Mouse (Mus musculus) forebrain, embryonic 14.5 days (tissue): ENCODE data around the gene Pcbp2. TPM values are rescaled to one million over a fixed set of nuclear protein-coding genes. Genes with fewer than 3 reads are reported as not detected.
A peak's percentile ranks its signal among the peaks of the same experiment; 100 is the strongest.

Experiments
- ATAC-seq: fragments of 200-750 bp; cut with Nextera tagmentation; 2 replicates; pipeline ENCODE4 v1.8.0; 2017; ENCODE audit warnings: mild to moderate bottlenecking, moderate library complexity
- DNase-seq: peaks from one replicate; pipeline ENCODE4 v3.0.0-alpha.2; 2015; ENCODE audit warnings: low spot score
- H3K27ac ChIP-seq: fragments of 300-500 bp; sonication (generic); 2 replicates; pipeline ENCODE4 v1.5.1; 2014; ENCODE audit warnings: low read depth, mild to moderate bottlenecking, control low read depth, low read length, moderate library complexity
- H3K27me3 ChIP-seq: fragments of 300-500 bp; sonication (generic); replicated peaks from 2 replicates; pipeline ENCODE4 v1.6.1; 2014; ENCODE audit warnings: low read length, control low read depth, mixed read lengths; ENCODE audit not compliant: control insufficient read depth, insufficient read depth
- H3K36me3 ChIP-seq: fragments of 300-500 bp; sonication (generic); 2 replicates; pipeline ENCODE4 v1.6.1; 2014; ENCODE audit warnings: low read length, control low read depth; ENCODE audit not compliant: control insufficient read depth, insufficient read depth
- H3K4me1 ChIP-seq: fragments of 300-500 bp; sonication (generic); 2 replicates; pipeline ENCODE4 v1.6.1; 2014; ENCODE audit warnings: antibody characterized with exemption, low read length, control low read depth; ENCODE audit not compliant: control insufficient read depth, insufficient read depth
- H3K4me2 ChIP-seq: fragments of 300-500 bp; sonication (generic); 2 replicates; pipeline ENCODE4 v1.6.1; 2014; ENCODE audit warnings: mild to moderate bottlenecking, control low read depth, low read length
- H3K4me3 ChIP-seq: fragments of 300-500 bp; sonication (generic); 2 replicates; pipeline ENCODE4 v1.5.1; 2014; ENCODE audit warnings: low read depth, low read length, control low read depth
- H3K9ac ChIP-seq: fragments of 300-500 bp; sonication (generic); 2 replicates; pipeline ENCODE4 v1.6.1; 2014; ENCODE audit warnings: mild to moderate bottlenecking, low read length, control low read depth, moderate library complexity
- H3K9me3 ChIP-seq: fragments of 300-500 bp; sonication (generic); replicated peaks from 2 replicates; pipeline ENCODE4 v1.6.1; 2016; ENCODE audit warnings: low read length, control low read depth, mixed read lengths; ENCODE audit not compliant: control insufficient read depth
- WGBS: fragments of 180-500 bp; shearing (Covaris S2); extraction: QIAGEN DNeasy Blood & Tissue Kit; methylation state at CpG from one replicate; pipeline ENCODE4 v1.1.7; 2014; 5-methylcytosine and 5-hydroxymethylcytosine counted together
- polyA plus RNA-seq: library from polyadenylated mRNA; unstranded; fragments of >200 nt; fragmentation: Nextera tagmentation; extraction: Ambion mirVana; gene quantifications from 2 replicates; pipeline ENCODE4 v1.2.1, GENCODE M21; 2014

Pcbp2 gene
- polyA plus RNA-seq, 1 experiment from 2014 or later, result 226 TPM

DNA sequence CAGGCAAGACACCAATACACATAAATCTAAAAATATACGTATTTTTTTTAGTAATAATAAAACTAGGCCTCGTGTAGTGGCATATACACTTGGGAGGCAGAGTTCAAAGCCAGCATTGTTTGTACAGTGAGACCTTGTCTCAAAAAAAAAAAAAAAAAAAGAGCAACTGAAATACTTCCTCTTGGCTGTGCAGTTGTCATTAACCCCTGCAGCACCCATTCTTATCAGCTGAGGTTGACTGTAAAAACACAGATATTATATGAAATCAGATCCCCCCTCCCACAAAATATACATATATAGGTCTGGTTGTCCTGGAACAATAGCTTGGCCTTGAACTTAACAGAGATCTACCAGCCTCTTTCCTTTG is 36.1 kb downstream of the Pcbp2 start:
- no peak for ATAC-seq
- peaks cover 64% of the 10 kb centered on the region for H3K36me3 ChIP-seq
- H3K4me2 ChIP-seq, result no peak overlapping the region
- WGBS, result 61% methylated on average over 2 of the region's 2 CpGs
- DNase-seq, result no peak
- H3K9me3 ChIP-seq, result no peaks in the 10 kb centered on the region
- H3K4me3 ChIP-seq, result no peak overlapping the region
- H3K27me3 ChIP-seq, result no peaks in the 10 kb centered on the region
- H3K4me1 ChIP-seq, result peaks cover 15% of the 10 kb centered on the region
- no peak overlapping the region for H3K9ac ChIP-seq
- H3K27ac ChIP-seq, result no peak overlapping the region

DNA sequence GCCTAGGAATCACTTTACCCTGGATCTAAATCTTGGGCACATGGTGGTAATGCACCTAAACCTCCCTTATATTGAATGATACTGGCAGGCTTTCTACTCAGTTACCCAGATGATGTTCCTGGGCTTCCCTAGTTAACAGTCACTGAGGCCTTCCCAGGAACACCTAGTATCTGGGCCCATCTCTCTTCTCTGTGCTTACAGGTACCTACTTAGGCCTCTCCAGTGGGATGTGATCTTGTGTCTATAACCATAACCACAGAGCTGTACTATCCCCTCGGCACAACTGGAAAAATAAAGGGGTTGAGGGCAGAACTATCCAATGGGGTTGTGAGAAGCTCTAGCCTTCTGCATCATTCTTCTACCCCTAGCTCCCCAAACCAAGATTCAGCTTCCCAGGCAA is 36.5 kb downstream of the Pcbp2 start:
- ATAC-seq (no peak), DNase-seq (no peak)
- H3K4me2 ChIP-seq, result no peak overlapping the region
- no peak overlapping the region for H3K4me3 ChIP-seq
- no peaks in the 10 kb centered on the region for H3K27me3 ChIP-seq
- peaks cover 60% of the 10 kb centered on the region for H3K36me3 ChIP-seq
- H3K27ac ChIP-seq, result no peak overlapping the region
- H3K9ac ChIP-seq, result no peak overlapping the region
- no peaks in the 10 kb centered on the region for H3K9me3 ChIP-seq
- peaks cover 19% of the 10 kb centered on the region for H3K4me1 ChIP-seq
- WGBS, result 90% methylated on average over 1 of the region's 1 CpGs

- Histone ChIP-seq H3K9ac (no peak overlapping the region), H3K4me3 (no peak overlapping the region), H3K4me1 (peaks cover 24% of the 10 kb centered on the region), H3K36me3 (peaks cover 53% of the 10 kb centered on the region), H3K4me2 (no peak overlapping the region), H3K9me3 (no peaks in the 10 kb centered on the region), H3K27ac (no peak overlapping the region), H3K27me3 (no peaks in the 10 kb centered on the region)
- no peak for DNase-seq
- no peak for ATAC-seq
Observed at GRCm38 (mm10) chr15:102507561-102507960, 37.2 kb downstream of the Pcbp2 start.

- H3K4me2 ChIP-seq, result no peak overlapping the region
- DNase-seq (no peak), ATAC-seq (no peak)
- H3K36me3 ChIP-seq, result peaks cover 45% of the 10 kb centered on the region
- H3K4me3 ChIP-seq, result no peak overlapping the region
- H3K4me1 ChIP-seq, result peaks cover 24% of the 10 kb centered on the region
- H3K27me3 ChIP-seq, result no peaks in the 10 kb centered on the region
- H3K27ac ChIP-seq, result no peak overlapping the region
- H3K9ac ChIP-seq, result no peak overlapping the region
- 88% methylated on average over 3 of the region's 3 CpGs for WGBS
- no peaks in the 10 kb centered on the region for H3K9me3 ChIP-seq
Observed at GRCm38 (mm10) chr15:102508336-102508735, 38.0 kb downstream of the Pcbp2 start.

- H3K27me3 ChIP-seq, result no peaks in the 10 kb centered on the region
- H3K9me3 ChIP-seq, result no peaks in the 10 kb centered on the region
- ATAC-seq (peak; percentile 74), DNase-seq (peak; percentile 59)
- WGBS, result 4% methylated on average over 9 of the region's 9 CpGs
- peak overlapping the region; percentile 86 for H3K27ac ChIP-seq
- H3K4me1 ChIP-seq, result peaks cover 30% of the 10 kb centered on the region
- H3K9ac ChIP-seq, result peak overlapping the region; percentile 66
- H3K4me2 ChIP-seq, result peak overlapping the region; percentile 82
- H3K4me3 ChIP-seq, result peak overlapping the region; percentile 57
- H3K36me3 ChIP-seq, result peaks cover 28% of the 10 kb centered on the region
Observed at GRCm38 (mm10) chr15:102510110-102510509, 39.8 kb downstream of the Pcbp2 start.

- H3K9me3 ChIP-seq, result no peaks in the 10 kb centered on the region
- ATAC-seq, result peak; percentile 97
- 5% methylated on average over 34 of the region's 34 CpGs for WGBS
- peak overlapping the region; percentile 86 for H3K27ac ChIP-seq
- H3K4me2 ChIP-seq, result peak overlapping the region; percentile 82
- DNase-seq, result peak; percentile 93
- H3K27me3 ChIP-seq, result no peaks in the 10 kb centered on the region
- H3K36me3 ChIP-seq, result peaks cover 21% of the 10 kb centered on the region
- H3K4me1 ChIP-seq, result peaks cover 36% of the 10 kb centered on the region
- peak overlapping the region; percentile 57 for H3K4me3 ChIP-seq
- H3K9ac ChIP-seq, result peak overlapping the region; percentile 66
Observed at GRCm38 (mm10) chr15:102510590-102511284, 40.4 kb downstream of the Pcbp2 start.

DNA sequence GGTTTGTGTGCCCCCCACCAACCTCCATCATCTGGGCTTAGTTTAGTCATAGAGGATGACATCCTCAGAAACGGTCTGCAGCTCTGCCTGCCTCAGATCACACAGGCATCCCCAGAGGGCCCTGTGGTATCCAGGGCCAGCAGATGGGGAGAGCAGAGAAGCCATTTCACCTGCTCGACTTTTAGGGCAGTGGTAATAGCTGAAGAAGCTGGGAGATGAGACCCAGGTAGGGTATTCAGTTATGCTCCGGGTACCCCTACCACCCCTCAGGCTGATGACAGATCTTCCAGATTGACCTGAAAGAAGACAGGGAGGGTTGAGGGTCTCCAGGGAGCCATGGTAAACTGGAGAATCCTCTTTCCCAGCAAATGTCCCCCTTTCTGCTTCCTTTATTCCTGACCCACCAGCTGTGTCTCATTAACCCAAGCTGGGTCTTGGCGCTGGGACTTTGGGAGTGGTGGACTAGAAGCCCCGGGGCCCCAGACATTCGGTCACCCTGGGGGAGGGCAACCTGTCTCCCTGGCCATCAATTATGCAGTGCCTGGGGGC is 41.0 kb downstream of the Pcbp2 start:
- no peaks in the 10 kb centered on the region for H3K27me3 ChIP-seq
- H3K9ac ChIP-seq, result peak overlapping the region; percentile 66; the same call in 1 of the 2 replicates
- peak overlapping the region; percentile 82 for H3K4me2 ChIP-seq
- H3K36me3 ChIP-seq, result peaks cover 15% of the 10 kb centered on the region
- 14% methylated on average over 6 of the region's 6 CpGs for WGBS
- DNase-seq (no peak), ATAC-seq (no peak)
- H3K4me3 ChIP-seq, result peak overlapping the region; percentile 57
- H3K9me3 ChIP-seq, result no peaks in the 10 kb centered on the region
- peak overlapping the region; percentile 86 for H3K27ac ChIP-seq
- H3K4me1 ChIP-seq, result peaks cover 40% of the 10 kb centered on the region

DNA sequence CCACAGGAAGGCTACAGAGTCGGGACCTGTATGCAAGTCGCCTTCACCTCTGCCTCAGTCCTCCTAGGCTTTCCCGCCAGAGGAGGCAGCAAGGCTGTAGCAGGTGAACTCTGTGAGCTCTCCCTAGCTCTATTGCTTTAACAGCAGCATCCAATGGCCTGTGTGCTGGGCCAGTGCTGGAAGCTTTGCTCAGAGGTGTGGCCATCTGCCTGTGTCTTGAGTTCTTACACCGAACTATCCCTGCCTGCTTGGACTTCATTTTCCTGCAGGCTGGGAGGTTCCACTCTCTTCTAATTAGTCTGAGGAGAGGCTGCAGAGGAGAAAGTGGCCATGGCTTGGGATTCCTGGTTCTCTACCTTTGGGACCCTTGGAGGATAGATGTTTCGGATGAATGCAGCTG is 41.7 kb downstream of the Pcbp2 start:
- Histone ChIP-seq H3K27ac (0 out of 2 replicates have a peak overlapping the region, but pooled peaks have one; percentile 86), H3K9me3 (no peaks in the 10 kb centered on the region), H3K36me3 (peaks cover 12% of the 10 kb centered on the region), H3K4me2 (no peak overlapping the region), H3K27me3 (no peaks in the 10 kb centered on the region), H3K4me3 (no peak overlapping the region), H3K9ac (no peak overlapping the region), H3K4me1 (peaks cover 40% of the 10 kb centered on the region)
- ATAC-seq (no peak), DNase-seq (no peak)
- 33% methylated on average over 5 of the region's 5 CpGs for WGBS

- H3K9me3 ChIP-seq, result no peaks in the 10 kb centered on the region
- H3K9ac ChIP-seq, result no peak overlapping the region
- ATAC-seq, result no peak
- H3K4me1 ChIP-seq, result peaks cover 40% of the 10 kb centered on the region
- H3K27me3 ChIP-seq, result no peaks in the 10 kb centered on the region
- no peak overlapping the region for H3K27ac ChIP-seq
- H3K4me3 ChIP-seq, result no peak overlapping the region
- no peak for DNase-seq
- H3K4me2 ChIP-seq, result no peak overlapping the region
- peaks cover 9% of the 10 kb centered on the region for H3K36me3 ChIP-seq
Observed at GRCm38 (mm10) chr15:102512471-102512870, 42.1 kb downstream of the Pcbp2 start.
